8 mouse cellular contexts compared by ENCODE assay signal in the genomic region with DNA sequence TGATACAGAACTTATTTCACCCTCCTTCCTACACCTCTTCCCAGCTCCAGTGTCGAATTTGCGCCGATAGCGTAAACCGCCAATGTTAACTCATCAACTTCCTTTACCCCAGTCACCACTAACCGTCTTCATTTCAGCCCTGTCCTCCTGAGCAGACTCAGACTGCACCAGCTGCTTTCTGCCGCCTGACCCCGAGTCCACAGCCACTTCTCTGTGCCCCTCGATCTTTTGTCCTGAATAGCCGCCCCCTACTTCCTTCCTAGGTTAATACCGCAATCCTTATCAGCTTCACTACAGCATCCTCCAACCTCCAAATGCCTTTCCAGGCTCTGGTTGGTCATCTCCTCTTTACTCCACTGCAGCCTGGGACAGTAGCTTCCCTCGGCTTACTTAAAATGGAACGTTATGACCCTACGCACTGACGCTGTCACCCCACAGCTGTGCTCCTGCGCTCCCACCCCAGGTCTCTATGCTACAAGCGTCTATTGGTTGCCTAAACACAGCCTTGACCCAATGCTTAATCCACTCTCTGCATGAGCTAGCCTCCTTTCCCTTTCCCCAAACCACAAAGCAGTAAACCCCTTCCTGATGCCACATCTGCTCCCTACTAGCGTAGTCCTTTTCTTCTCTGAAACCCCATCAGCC. TPM values are rescaled to one million over a fixed set of nuclear protein-coding genes. Genes with fewer than 3 reads are reported as not detected.
DNase-seq lines count a peak whose midpoint lies in the region; ATAC-seq lines count a peak whose summit lies in the region.

No protein-coding gene starts in this region.

- ATAC-seq in hindbrain, embryonic 12.5 days (ENCODE audit: low FRiP score), result no peak
- peak; percentile 53 for ATAC-seq in megakaryocyte-erythroid progenitor cell, adult 5-6 weeks (replicated peaks; ENCODE audit: low FRiP score, low TSS enrichment, poor library complexity, severe bottlenecking)
- no peak for ATAC-seq in cerebellum, adult (ENCODE audit: insufficient number of reproducible peaks, low FRiP score, low TSS enrichment)
- no peak for ATAC-seq in erythroid progenitor cell, adult 5-6 weeks (replicated peaks; ENCODE audit: low FRiP score, poor library complexity, severe bottlenecking)

- WGBS in hindbrain, embryonic 12.5 days, result 57% methylated on average over 18 of the region's 18 CpGs

- peaks cover 4% of the 10 kb centered on the region for H3K4me1 ChIP-seq in hindbrain, embryonic 12.5 days

- H3K4me2 ChIP-seq in hindbrain, embryonic 12.5 days (replicated peaks), result peak overlapping the region; percentile 33

- peak; percentile 86 for DNase-seq in heart, adult 11 months
- DNase-seq in heart, adult 18-20 months, result no peak
- peak; percentile 8 for DNase-seq in CD4-positive helper T cell, adult 2 months (ENCODE audit: low read depth, low spot score)
- no peak for DNase-seq in cerebellum, adult 18-20 months

- no peaks in the 10 kb centered on the region for H3K36me3 ChIP-seq in hindbrain, embryonic 12.5 days

- H3K27ac ChIP-seq in hindbrain, embryonic 12.5 days, result no peak overlapping the region

- H3K9me3 ChIP-seq in hindbrain, embryonic 12.5 days (replicated peaks), result no peaks in the 10 kb centered on the region

- no peak overlapping the region for H3K4me3 ChIP-seq in hindbrain, embryonic 12.5 days

- 0 out of 2 replicates have a peak overlapping the region, but pooled peaks have one; percentile 19 for H3K9ac ChIP-seq in hindbrain, embryonic 12.5 days

- H3K27me3 ChIP-seq in hindbrain, embryonic 12.5 days, result no peaks in the 10 kb centered on the region

RNA-seq across cellular contexts. Expression of gene Cd180, which starts 27.6 kb away (rescaled TPM):
- 1 to 10 TPM in 1 of 2 experiments, under 1 TPM in 1; 0.57 to 2.2 TPM for total RNA-seq in heart, adult 18-20 months (2021)
- polyA plus RNA-seq in hindbrain, embryonic 12.5 days (2016; fragmentation: Nextera tagmentation; extraction: Ambion mirVana), result 0.44 and 0.79 TPM in 2 replicates
- total RNA-seq in megakaryocyte-erythroid progenitor cell, adult 5-6 weeks (2014; fragmentation: Nextera tagmentation), result 2.5 and 9.3 TPM in 2 replicates
- total RNA-seq in megakaryocyte-erythroid progenitor cell, adult 5-6 weeks (2017), result 7.0 and 9.9 TPM in 2 replicates
- total RNA-seq in erythroid progenitor cell, adult 5-6 weeks (2015; ENCODE audit: low replicate concordance), result 23.5 and 25.9 TPM in 2 replicates
- 1.7 and 2.3 TPM in 2 replicates for total RNA-seq in erythroid progenitor cell, adult 5-6 weeks (2017; ENCODE audit: low replicate concordance)

Comparison
In these comparisons a context has a peak if more than half of its experiments do, and no peak if none do; other contexts are left out.
1. DNase-seq: peak in heart, adult 11 months (single experiment) and CD4-positive helper T cell, adult 2 months (single experiment); none in heart, adult 18-20 months (0 of 2) and cerebellum, adult 18-20 months (0 of 2).